Mouse (Mus musculus) adrenal gland, postnatal 25 days (tissue): Measurements from ENCODE around the gene Xpo6. TPM values are rescaled to one million over a fixed set of nuclear protein-coding genes. Genes with fewer than 3 reads are reported as not detected.

ENCODE experiments used
- DNase-seq: peaks from one replicate; pipeline ENCODE4 v3.0.0; 2021; ENCODE audit warnings: mixed read lengths
- total RNA-seq: library from RNA; stranded (reverse); gene quantifications from 2 replicates; pipeline ENCODE4 v1.2.3, GENCODE M21; 2021

Gene Xpo6
- total RNA-seq, 1 experiment from 2014 or later = 102 TPM

- DNase-seq = no peak
Observed at GRCm38 (mm10) chr7:126194175-126194574, 6.1 kb downstream of the Xpo6 start.

- no peak for DNase-seq
Observed at GRCm38 (mm10) chr7:126191471-126191870, 8.8 kb downstream of the Xpo6 start.

- no peak for DNase-seq
Observed at GRCm38 (mm10) chr7:126189517-126189916, 10.8 kb downstream of the Xpo6 start.

GRCm38 (mm10) chr7:126185999-126186398, 14.3 kb downstream of the Xpo6 start:
- no peak for DNase-seq

GRCm38 (mm10) chr7:126183583-126183982, 16.7 kb downstream of the Xpo6 start:
- no peak for DNase-seq

- no peak for DNase-seq
Observed at GRCm38 (mm10) chr7:126181487-126181886, 18.8 kb downstream of the Xpo6 start.

- DNase-seq = peak; percentile 18
Observed at GRCm38 (mm10) chr7:126180956-126181355, 19.3 kb downstream of the Xpo6 start.

- no peak for DNase-seq
Observed at GRCm38 (mm10) chr7:126178804-126179203, 21.5 kb downstream of the Xpo6 start.

GRCm38 (mm10) chr7:126175999-126176398, 24.3 kb downstream of the Xpo6 start:
- no peak for DNase-seq

GRCm38 (mm10) chr7:126175456-126175855, 24.8 kb downstream of the Xpo6 start:
- no peak for DNase-seq

GRCm38 (mm10) chr7:126174863-126175262, 25.4 kb downstream of the Xpo6 start:
- DNase-seq = no peak

GRCm38 (mm10) chr7:126172001-126172400, 28.3 kb downstream of the Xpo6 start:
- peak; percentile 38 for DNase-seq

GRCm38 (mm10) chr7:126168584-126168983, 31.7 kb downstream of the Xpo6 start:
- no peak for DNase-seq

GRCm38 (mm10) chr7:126167426-126167825, 32.9 kb downstream of the Xpo6 start:
- no peak for DNase-seq

GRCm38 (mm10) chr7:126166571-126166970, 33.7 kb downstream of the Xpo6 start:
- no peak for DNase-seq

- no peak for DNase-seq
Observed at GRCm38 (mm10) chr7:126158238-126158637, 42.1 kb downstream of the Xpo6 start.

GRCm38 (mm10) chr7:126155746-126156145, 44.6 kb downstream of the Xpo6 start:
- no peak for DNase-seq

GRCm38 (mm10) chr7:126154731-126155130, 45.6 kb downstream of the Xpo6 start:
- DNase-seq = no peak

- no peak for DNase-seq
Observed at GRCm38 (mm10) chr7:126152324-126152723, 48.0 kb downstream of the Xpo6 start.

GRCm38 (mm10) chr7:126146156-126146555, 54.1 kb downstream of the Xpo6 start:
- no peak for DNase-seq

- no peak for DNase-seq
Observed at GRCm38 (mm10) chr7:126144364-126144763, 55.9 kb downstream of the Xpo6 start.

GRCm38 (mm10) chr7:126137850-126138249, 62.5 kb downstream of the Xpo6 start:
- DNase-seq = no peak

- DNase-seq = no peak
Observed at GRCm38 (mm10) chr7:126135391-126135790, 64.9 kb downstream of the Xpo6 start.

GRCm38 (mm10) chr7:126134634-126135321, 65.5 kb downstream of the Xpo6 start:
- DNase-seq = no peak

- DNase-seq = no peak
Observed at GRCm38 (mm10) chr7:126127673-126128072, 72.6 kb downstream of the Xpo6 start.
